Mouse (Mus musculus) embryonic facial prominence, embryonic 11.5 days (tissue): ENCODE results near the gene Zfp341. TPM values are rescaled to one million over a fixed set of nuclear protein-coding genes. Genes with fewer than 3 reads are reported as not detected.

Experiments
- ATAC-seq: fragments of 200-750 bp; cut with Nextera tagmentation; replicated peaks from 2 replicates; pipeline ENCODE4 v1.8.0; 2017; ENCODE audit warnings: low read depth; ENCODE audit not compliant: insufficient number of reproducible peaks, low FRiP score, low TSS enrichment
- DNase-seq: peaks from one replicate; pipeline ENCODE4 v3.0.0-alpha.2; 2015; ENCODE audit warnings: low spot score
- H3K27ac ChIP-seq: fragments of 300-500 bp; sonication (generic); replicated peaks from 2 replicates; pipeline ENCODE4 v1.5.1; 2014; ENCODE audit warnings: mild to moderate bottlenecking, low read depth, low read length, control low read depth
- H3K27me3 ChIP-seq: fragments of 300-500 bp; sonication (generic); 2 replicates; pipeline ENCODE4 v1.6.1; 2014; ENCODE audit warnings: mild to moderate bottlenecking, low read length, moderate library complexity, mixed read lengths; ENCODE audit not compliant: control insufficient read depth, insufficient read depth
- H3K36me3 ChIP-seq: fragments of 300-500 bp; sonication (generic); replicated peaks from 2 replicates; pipeline ENCODE4 v1.6.1; 2014; ENCODE audit warnings: low read depth, mild to moderate bottlenecking, low read length, moderate library complexity, mixed read lengths; ENCODE audit not compliant: control insufficient read depth, insufficient read depth
- H3K4me1 ChIP-seq: fragments of 300-500 bp; sonication (generic); 2 replicates; pipeline ENCODE4 v1.6.1; 2014; ENCODE audit warnings: low read length, mixed read lengths; ENCODE audit not compliant: control insufficient read depth, insufficient read depth
- H3K4me2 ChIP-seq: fragments of 300-500 bp; sonication (generic); 2 replicates; pipeline ENCODE4 v1.6.1; 2014; ENCODE audit warnings: low read depth, mild to moderate bottlenecking, control low read depth, low read length, moderate library complexity
- H3K4me3 ChIP-seq: fragments of 300-500 bp; sonication (generic); 2 replicates; pipeline ENCODE4 v1.5.1; 2014; ENCODE audit warnings: low read depth, low read length, control low read depth
- H3K9ac ChIP-seq: fragments of 300-500 bp; sonication (generic); replicated peaks from 2 replicates; pipeline ENCODE4 v1.6.1; 2014; ENCODE audit warnings: mild to moderate bottlenecking, control low read depth, low read length
- H3K9me3 ChIP-seq: fragments of 300-500 bp; sonication (generic); replicated peaks from 2 replicates; pipeline ENCODE4 v1.6.1; 2016; ENCODE audit warnings: mild to moderate bottlenecking, low read length, inconsistent platforms, mixed read lengths; ENCODE audit not compliant: control insufficient read depth
- WGBS: fragments of 180-500 bp; shearing (Covaris S2); extraction: QIAGEN DNeasy Blood & Tissue Kit; methylation state at CpG from one replicate; pipeline ENCODE4 v1.1.7; 2014; 5-methylcytosine and 5-hydroxymethylcytosine counted together
- polyA plus RNA-seq: library from polyadenylated mRNA; unstranded; fragments of >200 nt; fragmentation: Nextera tagmentation; extraction: Ambion mirVana; gene quantifications from 2 replicates; pipeline ENCODE4 v1.2.1, GENCODE M21; 2014

The Zfp341 gene
- polyA plus RNA-seq, 1 experiment from 2014 or later, result 0.60 TPM

- DNase-seq, result no peak
- Histone ChIP-seq H3K4me1 (no peaks in the 10 kb centered on the region), H3K27me3 (no peaks in the 10 kb centered on the region), H3K36me3 (peaks cover 5% of the 10 kb centered on the region), H3K4me2 (no peak overlapping the region), H3K9me3 (no peaks in the 10 kb centered on the region), H3K27ac (no peak overlapping the region), H3K4me3 (no peak overlapping the region), H3K9ac (no peak overlapping the region)
- 86% methylated on average over 6 of the region's 6 CpGs for WGBS
- ATAC-seq, result no peak
Measured at GRCm38 (mm10) chr2:154642712-154643385, 29.8 kb downstream of the Zfp341 start.

GRCm38 (mm10) chr2:154646634-154647033 is 33.5 kb downstream of the Zfp341 start:
- ATAC-seq (no peak), DNase-seq (no peak)
- H3K9me3 ChIP-seq, result no peaks in the 10 kb centered on the region
- 78% methylated on average over 5 of the region's 5 CpGs for WGBS
- H3K4me3 ChIP-seq, result no peak overlapping the region
- H3K27ac ChIP-seq, result no peak overlapping the region
- H3K4me1 ChIP-seq, result no peaks in the 10 kb centered on the region
- no peaks in the 10 kb centered on the region for H3K27me3 ChIP-seq
- no peaks in the 10 kb centered on the region for H3K36me3 ChIP-seq
- H3K4me2 ChIP-seq, result no peak overlapping the region
- H3K9ac ChIP-seq, result no peak overlapping the region

GRCm38 (mm10) chr2:154648086-154648485 is 35.0 kb downstream of the Zfp341 start:
- no peaks in the 10 kb centered on the region for H3K27me3 ChIP-seq
- no peaks in the 10 kb centered on the region for H3K4me1 ChIP-seq
- H3K27ac ChIP-seq, result no peak overlapping the region
- H3K9ac ChIP-seq, result no peak overlapping the region
- H3K36me3 ChIP-seq, result no peaks in the 10 kb centered on the region
- H3K4me2 ChIP-seq, result no peak overlapping the region
- no peak for ATAC-seq
- H3K4me3 ChIP-seq, result no peak overlapping the region
- no peaks in the 10 kb centered on the region for H3K9me3 ChIP-seq
- 18% methylated on average over 3 of the region's 3 CpGs for WGBS
- DNase-seq, result peak; percentile 61

- DNase-seq (no peak), ATAC-seq (no peak)
- Histone ChIP-seq H3K4me3 (no peak overlapping the region), H3K4me1 (no peaks in the 10 kb centered on the region), H3K4me2 (no peak overlapping the region), H3K9me3 (no peaks in the 10 kb centered on the region), H3K36me3 (no peaks in the 10 kb centered on the region), H3K27ac (no peak overlapping the region), H3K27me3 (no peaks in the 10 kb centered on the region), H3K9ac (no peak overlapping the region)
- WGBS, result 88% methylated on average over 3 of the region's 3 CpGs
Measured at GRCm38 (mm10) chr2:154650404-154650803, 37.3 kb downstream of the Zfp341 start.

- Histone ChIP-seq H3K4me3 (no peak within 1 kb of the TSS), H3K4me1 (no peaks in the 10 kb centered on the region), H3K4me2 (no peak within 1 kb of the TSS), H3K9me3 (no peaks in the 10 kb centered on the region), H3K36me3 (no peaks in the 10 kb centered on the region), H3K27me3 (no peaks in the 10 kb centered on the region), H3K27ac (no peak within 1 kb of the TSS), H3K9ac (no peak within 1 kb of the TSS)
- 44% methylated on average over 8 of the region's 8 CpGs for WGBS
- ATAC-seq, result no peak; the same call in 1 of the 2 replicates
- DNase-seq, result peak; percentile 60
Measured at GRCm38 (mm10) chr2:154651363-154651762, 38.3 kb downstream of the Zfp341 start, which contains the start of gene Chmp4b. Gene Chmp4b (plus strand): TSS chr2:154651705.

- ATAC-seq (no peak), DNase-seq (no peak)
- Histone ChIP-seq H3K9me3 (no peaks in the 10 kb centered on the region), H3K4me1 (no peaks in the 10 kb centered on the region), H3K4me3 (no peak overlapping the region), H3K9ac (no peak overlapping the region), H3K27me3 (no peaks in the 10 kb centered on the region), H3K27ac (no peak overlapping the region), H3K36me3 (no peaks in the 10 kb centered on the region), H3K4me2 (no peak overlapping the region)
- 93% methylated on average over 12 of the region's 12 CpGs for WGBS
Measured at GRCm38 (mm10) chr2:154654976-154655375, 41.9 kb downstream of the Zfp341 start.

- WGBS, result 84% methylated on average over 2 of the region's 2 CpGs
- Histone ChIP-seq H3K9me3 (no peaks in the 10 kb centered on the region), H3K27me3 (no peaks in the 10 kb centered on the region), H3K27ac (no peak overlapping the region), H3K9ac (no peak overlapping the region), H3K4me3 (no peak overlapping the region), H3K36me3 (no peaks in the 10 kb centered on the region), H3K4me2 (no peak overlapping the region), H3K4me1 (no peaks in the 10 kb centered on the region)
- ATAC-seq, result no peak
- DNase-seq, result no peak
Measured at GRCm38 (mm10) chr2:154655878-154656414, 42.8 kb downstream of the Zfp341 start.

- Histone ChIP-seq H3K4me3 (peak overlapping the region; percentile 88), H3K4me2 (peak overlapping the region; percentile 69), H3K27me3 (no peaks in the 10 kb centered on the region), H3K9ac (peak overlapping the region; percentile 90), H3K9me3 (no peaks in the 10 kb centered on the region), H3K36me3 (no peaks in the 10 kb centered on the region), H3K4me1 (no peaks in the 10 kb centered on the region), H3K27ac (peak overlapping the region; percentile 56; the same call in 1 of the 2 replicates)
- ATAC-seq (peak; percentile 99), DNase-seq (peak; percentile 99)
- WGBS, result under 1% methylated on average over 66 of the region's 67 CpGs
Measured at GRCm38 (mm10) chr2:154656710-154657485, 43.8 kb downstream of the Zfp341 start.
